Mouse (Mus musculus) liver, embryonic 11.5 days (tissue): ENCODE measurements around the gene Gm29797. TPM values are rescaled to one million over a fixed set of nuclear protein-coding genes. Genes with fewer than 3 reads are reported as not detected.

Experiments used
- ATAC-seq: fragments of 200-750 bp; cut with Nextera tagmentation; replicated peaks from 2 replicates; pipeline ENCODE4 v1.8.0; 2017; ENCODE audit warnings: moderate number of reproducible peaks, mild to moderate bottlenecking, moderate TSS enrichment, moderate library complexity; ENCODE audit not compliant: low FRiP score
- DNase-seq: peaks from one replicate; pipeline ENCODE4 v3.0.0-alpha.2; 2017; ENCODE audit warnings: low spot score
- H3K27ac ChIP-seq: fragments of 300-500 bp; sonication (generic); 2 replicates; pipeline ENCODE4 v1.5.1; 2014; ENCODE audit warnings: mild to moderate bottlenecking, low read depth, low read length, control low read depth
- H3K27me3 ChIP-seq: fragments of 300-500 bp; sonication (generic); replicated peaks from 2 replicates; pipeline ENCODE4 v1.6.1; 2014; ENCODE audit warnings: low read length, mixed read lengths; ENCODE audit not compliant: control insufficient read depth, insufficient read depth
- H3K36me3 ChIP-seq: fragments of 300-500 bp; sonication (generic); 2 replicates; pipeline ENCODE4 v1.6.1; 2014; ENCODE audit warnings: mild to moderate bottlenecking, low read length, moderate library complexity, mixed read lengths; ENCODE audit not compliant: control insufficient read depth, insufficient read depth
- H3K4me1 ChIP-seq: fragments of 300-500 bp; sonication (generic); replicated peaks from 2 replicates; pipeline ENCODE4 v1.6.1; 2014; ENCODE audit warnings: low read length, mixed read lengths; ENCODE audit not compliant: control insufficient read depth, insufficient read depth
- H3K4me2 ChIP-seq: fragments of 300-500 bp; sonication (generic); 2 replicates; pipeline ENCODE4 v1.6.1; 2014; ENCODE audit warnings: mild to moderate bottlenecking, control low read depth, moderate library complexity
- H3K4me3 ChIP-seq: fragments of 300-500 bp; sonication (generic); 2 replicates; pipeline ENCODE4 v1.5.1; 2014; ENCODE audit warnings: low read depth, low read length, control low read depth
- H3K9ac ChIP-seq: fragments of 300-500 bp; sonication (generic); 2 replicates; pipeline ENCODE4 v1.6.1; 2014; ENCODE audit warnings: low read depth, low read length, control low read depth
- H3K9me3 ChIP-seq: fragments of 300-500 bp; sonication (generic); 2 replicates; pipeline ENCODE4 v1.6.1; 2016; ENCODE audit warnings: low read length, inconsistent platforms, mixed read lengths; ENCODE audit not compliant: control insufficient read depth
- WGBS: fragments of 180-500 bp; shearing (Covaris S2); extraction: QIAGEN DNeasy Blood & Tissue Kit; methylation state at CpG from one replicate; pipeline ENCODE4 v1.1.7; 2014; 5-methylcytosine and 5-hydroxymethylcytosine counted together
- polyA plus RNA-seq: library from polyadenylated mRNA; unstranded; fragments of >200 nt; fragmentation: Nextera tagmentation; extraction: Ambion mirVana; gene quantifications from 2 replicates; pipeline ENCODE4 v1.2.1, GENCODE M21; 2014

Gm29797 gene
- not detected in 2 replicates for polyA plus RNA-seq

GRCm38 (mm10) chr2:181656734-181657133, at the start of gene Gm29797:
Gene Gm29797 (plus strand): TSS chr2:181657034.
- H3K9ac ChIP-seq = no peak within 1 kb of the TSS
- H3K4me2 ChIP-seq = no peak within 1 kb of the TSS
- H3K9me3 ChIP-seq = no peaks in the 10 kb centered on the region
- no peak for DNase-seq
- H3K27ac ChIP-seq = no peak within 1 kb of the TSS
- no peak within 1 kb of the TSS for H3K4me3 ChIP-seq
- H3K36me3 ChIP-seq = peaks cover 21% of the 10 kb centered on the region
- peaks cover 3% of the 10 kb centered on the region for H3K4me1 ChIP-seq
- no peaks in the 10 kb centered on the region for H3K27me3 ChIP-seq
- WGBS = 76% methylated on average over 3 of the region's 3 CpGs
- ATAC-seq = no peak

- H3K4me2 ChIP-seq = no peak overlapping the region
- H3K9ac ChIP-seq = no peak overlapping the region
- H3K27me3 ChIP-seq = no peaks in the 10 kb centered on the region
- no peaks in the 10 kb centered on the region for H3K4me1 ChIP-seq
- no peak overlapping the region for H3K27ac ChIP-seq
- no peaks in the 10 kb centered on the region for H3K9me3 ChIP-seq
- WGBS = 83% methylated on average over 5 of the region's 5 CpGs
- H3K4me3 ChIP-seq = no peak overlapping the region
- DNase-seq (no peak), ATAC-seq (no peak)
- H3K36me3 ChIP-seq = peaks cover 20% of the 10 kb centered on the region; the same call in 1 of the 2 replicates
Measured at GRCm38 (mm10) chr2:181618761-181619495, 37.9 kb upstream of the Gm29797 start.

- H3K9me3 ChIP-seq = no peaks in the 10 kb centered on the region
- H3K27ac ChIP-seq = no peak overlapping the region
- peaks cover 7% of the 10 kb centered on the region for H3K4me1 ChIP-seq
- ATAC-seq = no peak
- H3K4me3 ChIP-seq = no peak overlapping the region
- H3K4me2 ChIP-seq = no peak overlapping the region
- no peak overlapping the region for H3K9ac ChIP-seq
- H3K36me3 ChIP-seq = peaks cover 19% of the 10 kb centered on the region; the same call in 1 of the 2 replicates
- no peaks in the 10 kb centered on the region for H3K27me3 ChIP-seq
- DNase-seq = no peak
Measured at GRCm38 (mm10) chr2:181623401-181623800, 33.4 kb upstream of the Gm29797 start.

GRCm38 (mm10) chr2:181628471-181628870, 28.4 kb upstream of the Gm29797 start:
- no peak overlapping the region for H3K4me2 ChIP-seq
- H3K9me3 ChIP-seq = no peaks in the 10 kb centered on the region
- peaks cover 7% of the 10 kb centered on the region for H3K4me1 ChIP-seq
- no peak overlapping the region for H3K27ac ChIP-seq
- ATAC-seq (no peak), DNase-seq (no peak)
- H3K4me3 ChIP-seq = no peak overlapping the region
- H3K9ac ChIP-seq = no peak overlapping the region
- peaks cover 19% of the 10 kb centered on the region for H3K36me3 ChIP-seq
- no peaks in the 10 kb centered on the region for H3K27me3 ChIP-seq

- Histone ChIP-seq H3K27me3 (no peaks in the 10 kb centered on the region), H3K36me3 (peaks cover 38% of the 10 kb centered on the region)
Measured at GRCm38 (mm10) chr2:181632624-181633023, 24.2 kb upstream of the Gm29797 start.

GRCm38 (mm10) chr2:181635865-181636264, 21.0 kb upstream of the Gm29797 start:
- H3K4me1 ChIP-seq = no peaks in the 10 kb centered on the region
- H3K9me3 ChIP-seq = no peaks in the 10 kb centered on the region
- WGBS = 91% methylated on average over 3 of the region's 3 CpGs
- no peak overlapping the region for H3K9ac ChIP-seq
- peaks cover 41% of the 10 kb centered on the region for H3K36me3 ChIP-seq
- no peaks in the 10 kb centered on the region for H3K27me3 ChIP-seq
- H3K27ac ChIP-seq = no peak overlapping the region
- H3K4me3 ChIP-seq = no peak overlapping the region
- no peak for DNase-seq
- no peak for ATAC-seq
- H3K4me2 ChIP-seq = no peak overlapping the region

More at GRCm38 (mm10) chr2:181632624-181633023, 24.2 kb upstream of the Gm29797 start:
- Histone ChIP-seq H3K27ac (no peak overlapping the region), H3K4me2 (no peak overlapping the region), H3K9ac (no peak overlapping the region), H3K4me1 (peaks cover 3% of the 10 kb centered on the region), H3K9me3 (no peaks in the 10 kb centered on the region), H3K4me3 (no peak overlapping the region)
- DNase-seq (no peak), ATAC-seq (no peak)
- WGBS = 96% methylated on average over 6 of the region's 6 CpGs

GRCm38 (mm10) chr2:181644361-181644760, 12.5 kb upstream of the Gm29797 start:
- WGBS = 84% methylated on average over 2 of the region's 2 CpGs
- ATAC-seq = peak; percentile 26; the same call in 1 of the 2 replicates
- no peak overlapping the region for H3K4me2 ChIP-seq
- H3K36me3 ChIP-seq = peaks cover 31% of the 10 kb centered on the region
- H3K27me3 ChIP-seq = no peaks in the 10 kb centered on the region
- H3K4me3 ChIP-seq = no peak overlapping the region
- no peak for DNase-seq
- no peak overlapping the region for H3K9ac ChIP-seq
- H3K9me3 ChIP-seq = no peaks in the 10 kb centered on the region
- no peaks in the 10 kb centered on the region for H3K4me1 ChIP-seq
- H3K27ac ChIP-seq = no peak overlapping the region

- H3K27ac ChIP-seq = no peak overlapping the region
- H3K27me3 ChIP-seq = no peaks in the 10 kb centered on the region
- H3K9me3 ChIP-seq = no peaks in the 10 kb centered on the region
- H3K9ac ChIP-seq = no peak overlapping the region
- no peak for DNase-seq
- no peak overlapping the region for H3K4me3 ChIP-seq
- peaks cover 41% of the 10 kb centered on the region for H3K36me3 ChIP-seq
- 89% methylated on average over 3 of the region's 3 CpGs for WGBS
- H3K4me2 ChIP-seq = no peak overlapping the region
- ATAC-seq = no peak
- no peaks in the 10 kb centered on the region for H3K4me1 ChIP-seq
Measured at GRCm38 (mm10) chr2:181645666-181646065, 11.2 kb upstream of the Gm29797 start.
